Mouse (Mus musculus) forebrain, embryonic 11.5 days (tissue): ENCODE measurements around the gene Ccdc93. TPM values are rescaled to one million over a fixed set of nuclear protein-coding genes. Genes with fewer than 3 reads are reported as not detected.

Source experiments
- ATAC-seq: fragments of 200-750 bp; cut with Nextera tagmentation; replicated peaks from 2 replicates; pipeline ENCODE4 v1.8.0; 2017; ENCODE audit warnings: moderate TSS enrichment; ENCODE audit not compliant: low FRiP score
- DNase-seq: peaks from one replicate; pipeline ENCODE4 v3.0.0-alpha.2; 2017; ENCODE audit warnings: low spot score
- H3K27ac ChIP-seq: fragments of 300-500 bp; sonication (generic); 2 replicates; pipeline ENCODE4 v1.5.1; 2014; ENCODE audit warnings: low read depth, low read length
- H3K27me3 ChIP-seq: fragments of 300-500 bp; sonication (generic); 2 replicates; pipeline ENCODE4 v1.6.1; 2014; ENCODE audit warnings: mild to moderate bottlenecking, low read length, mixed read lengths; ENCODE audit not compliant: control insufficient read depth, insufficient read depth
- H3K36me3 ChIP-seq: fragments of 300-500 bp; sonication (generic); 2 replicates; pipeline ENCODE4 v1.6.1; 2014; ENCODE audit warnings: mild to moderate bottlenecking, low read length, moderate library complexity, mixed read lengths; ENCODE audit not compliant: control insufficient read depth, insufficient read depth
- H3K4me1 ChIP-seq: fragments of 300-500 bp; sonication (generic); replicated peaks from 2 replicates; pipeline ENCODE4 v1.6.1; 2014; ENCODE audit warnings: low read length, mixed read lengths; ENCODE audit not compliant: control insufficient read depth, insufficient read depth
- H3K4me2 ChIP-seq: fragments of 300-500 bp; sonication (generic); 2 replicates; pipeline ENCODE4 v1.6.1; 2014; ENCODE audit warnings: low read depth, mild to moderate bottlenecking, low read length, moderate library complexity, mixed read lengths; ENCODE audit not compliant: severe bottlenecking
- H3K4me3 ChIP-seq: fragments of 300-500 bp; sonication (generic); 2 replicates; pipeline ENCODE4 v1.5.1; 2014; ENCODE audit warnings: low read depth, low read length
- H3K9ac ChIP-seq: fragments of 300-500 bp; sonication (generic); 2 replicates; pipeline ENCODE4 v1.6.1; 2014; ENCODE audit warnings: low read length
- H3K9me3 ChIP-seq: fragments of 300-500 bp; sonication (generic); 2 replicates; pipeline ENCODE4 v1.6.1; 2016; ENCODE audit warnings: low read length, mixed read lengths; ENCODE audit not compliant: control insufficient read depth
- WGBS: fragments of 180-500 bp; shearing (Covaris S2); extraction: QIAGEN DNeasy Blood & Tissue Kit; methylation state at CpG from one replicate; pipeline ENCODE4 v1.1.7; 2014; 5-methylcytosine and 5-hydroxymethylcytosine counted together
- polyA plus RNA-seq: library from polyadenylated mRNA; unstranded; fragments of >200 nt; fragmentation: Nextera tagmentation; extraction: Ambion mirVana; gene quantifications from 2 replicates; pipeline ENCODE4 v1.2.1, GENCODE M21; 2014

Gene Ccdc93
- polyA plus RNA-seq = 10.5 and 10.7 TPM in 2 replicates

GRCm38 (mm10) chr1:121430938-121431928 is at the start of gene Ccdc93:
TSS of gene Ccdc93 (plus strand) at chr1:121431049.
- peak within 1 kb of the TSS; percentile 68 for H3K4me2 ChIP-seq
- no peaks in the 10 kb centered on the region for H3K27me3 ChIP-seq
- H3K9ac ChIP-seq = peak within 1 kb of the TSS; percentile 75
- H3K9me3 ChIP-seq = no peaks in the 10 kb centered on the region
- peaks cover 2% of the 10 kb centered on the region; the same call in 1 of the 2 replicates for H3K4me1 ChIP-seq
- ATAC-seq (peak; percentile 94), DNase-seq (peak; percentile 99)
- under 1% methylated on average over 47 of the region's 47 CpGs for WGBS
- H3K4me3 ChIP-seq = peak within 1 kb of the TSS; percentile 74
- H3K36me3 ChIP-seq = no peaks in the 10 kb centered on the region
- H3K27ac ChIP-seq = no peak within 1 kb of the TSS

GRCm38 (mm10) chr1:121381562-121381961 is 49.3 kb upstream of the Ccdc93 start:
- 56% methylated on average over 3 of the region's 3 CpGs for WGBS
- H3K4me3 ChIP-seq = no peak overlapping the region
- H3K4me2 ChIP-seq = no peak overlapping the region
- no peak for ATAC-seq
- H3K36me3 ChIP-seq = no peaks in the 10 kb centered on the region
- no peaks in the 10 kb centered on the region for H3K4me1 ChIP-seq
- no peaks in the 10 kb centered on the region for H3K27me3 ChIP-seq
- H3K27ac ChIP-seq = no peak overlapping the region
- no peak overlapping the region for H3K9ac ChIP-seq
- H3K9me3 ChIP-seq = no peaks in the 10 kb centered on the region
- DNase-seq = no peak

DNA sequence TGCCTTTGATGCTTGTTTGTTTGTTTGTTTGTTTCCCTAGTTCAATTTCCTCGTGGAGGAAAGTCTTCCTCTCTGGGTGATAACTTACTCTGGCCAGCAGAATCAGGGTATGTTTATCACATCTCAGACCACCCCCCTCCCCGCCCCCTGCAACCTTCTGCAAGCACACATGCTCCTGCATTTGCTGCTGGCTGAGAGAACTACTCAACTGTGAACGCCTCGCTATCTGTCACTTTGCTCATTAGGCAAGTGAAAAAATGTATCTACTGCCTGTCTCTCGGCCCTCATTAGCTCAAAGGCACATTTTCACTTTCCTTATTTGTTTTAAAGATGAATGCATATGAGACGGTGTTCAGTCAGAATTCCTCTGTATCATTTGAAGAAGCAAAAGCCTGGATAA is 42.5 kb upstream of the Ccdc93 start:
- H3K9ac ChIP-seq = no peak overlapping the region
- ATAC-seq (no peak), DNase-seq (no peak)
- H3K4me2 ChIP-seq = no peak overlapping the region
- no peaks in the 10 kb centered on the region for H3K27me3 ChIP-seq
- WGBS = 38% methylated on average over 6 of the region's 6 CpGs
- H3K9me3 ChIP-seq = no peaks in the 10 kb centered on the region
- no peak overlapping the region for H3K4me3 ChIP-seq
- no peaks in the 10 kb centered on the region for H3K4me1 ChIP-seq
- no peak overlapping the region for H3K27ac ChIP-seq
- H3K36me3 ChIP-seq = no peaks in the 10 kb centered on the region

GRCm38 (mm10) chr1:121388732-121389131 is 42.1 kb upstream of the Ccdc93 start:
- H3K27ac ChIP-seq = no peak overlapping the region

GRCm38 (mm10) chr1:121389574-121389973 is 41.3 kb upstream of the Ccdc93 start:
- H3K27ac ChIP-seq = no peak overlapping the region
- no peak overlapping the region for H3K4me3 ChIP-seq
- H3K4me1 ChIP-seq = no peaks in the 10 kb centered on the region
- WGBS = 88% methylated on average over 12 of the region's 12 CpGs
- no peaks in the 10 kb centered on the region for H3K9me3 ChIP-seq
- H3K9ac ChIP-seq = no peak overlapping the region
- no peak overlapping the region for H3K4me2 ChIP-seq
- no peak for ATAC-seq
- H3K27me3 ChIP-seq = no peaks in the 10 kb centered on the region
- DNase-seq = peak; percentile 51
- H3K36me3 ChIP-seq = no peaks in the 10 kb centered on the region

More at GRCm38 (mm10) chr1:121388732-121389131, 42.1 kb upstream of the Ccdc93 start:
- ATAC-seq = no peak
- DNase-seq = no peak
- 53% methylated on average over 7 of the region's 7 CpGs for WGBS
- no peaks in the 10 kb centered on the region for H3K27me3 ChIP-seq
- no peak overlapping the region for H3K4me2 ChIP-seq
- no peak overlapping the region for H3K9ac ChIP-seq
- H3K9me3 ChIP-seq = no peaks in the 10 kb centered on the region
- no peak overlapping the region for H3K4me3 ChIP-seq
- no peaks in the 10 kb centered on the region for H3K4me1 ChIP-seq
- H3K36me3 ChIP-seq = no peaks in the 10 kb centered on the region

- H3K4me3 ChIP-seq = no peak overlapping the region
- no peak overlapping the region for H3K9ac ChIP-seq
- H3K36me3 ChIP-seq = no peaks in the 10 kb centered on the region
- H3K4me1 ChIP-seq = no peaks in the 10 kb centered on the region
- no peak overlapping the region for H3K27ac ChIP-seq
- ATAC-seq (0 out of 2 replicates have a peak, but pooled peaks have one; percentile 30), DNase-seq (no peak)
- no peak overlapping the region for H3K4me2 ChIP-seq
- H3K9me3 ChIP-seq = no peaks in the 10 kb centered on the region
- WGBS = 69% methylated on average over 5 of the region's 5 CpGs
- H3K27me3 ChIP-seq = no peaks in the 10 kb centered on the region
Observed at GRCm38 (mm10) chr1:121390003-121390402, 40.8 kb upstream of the Ccdc93 start.

GRCm38 (mm10) chr1:121390421-121390820 is 40.4 kb upstream of the Ccdc93 start:
- Histone ChIP-seq H3K27ac (no peak overlapping the region), H3K9me3 (no peaks in the 10 kb centered on the region), H3K9ac (no peak overlapping the region), H3K4me1 (no peaks in the 10 kb centered on the region), H3K4me2 (no peak overlapping the region), H3K36me3 (no peaks in the 10 kb centered on the region), H3K4me3 (no peak overlapping the region), H3K27me3 (no peaks in the 10 kb centered on the region)
- 74% methylated on average over 13 of the region's 13 CpGs for WGBS
- ATAC-seq = no peak
- no peak for DNase-seq

- H3K9me3 ChIP-seq = no peaks in the 10 kb centered on the region
- no peak overlapping the region for H3K27ac ChIP-seq
- H3K4me2 ChIP-seq = no peak overlapping the region
- no peaks in the 10 kb centered on the region for H3K4me1 ChIP-seq
- H3K4me3 ChIP-seq = no peak overlapping the region
- H3K9ac ChIP-seq = no peak overlapping the region
- 82% methylated on average over 8 of the region's 8 CpGs for WGBS
- H3K27me3 ChIP-seq = no peaks in the 10 kb centered on the region
- no peak for ATAC-seq
- DNase-seq = no peak
- H3K36me3 ChIP-seq = no peaks in the 10 kb centered on the region
Observed at GRCm38 (mm10) chr1:121390855-121391254, 40.0 kb upstream of the Ccdc93 start.
